Mouse (Mus musculus) embryo, embryonic 9.5 days (tissue): Measurements from ENCODE around the gene Spx.
A peak's percentile ranks its signal among the peaks of the same experiment; 100 is the strongest.

ENCODE experiments used
- DNase-seq: peaks from one replicate; pipeline ENCODE4 v3.0.0-alpha.2; 2017; ENCODE audit errors: extremely low spot score

The Spx gene

GRCm38 (mm10) chr6:142412906-142413491 is at the start of gene Spx:
TSS of gene Spx (plus strand) at chr6:142413441.
- no peak for DNase-seq

GRCm38 (mm10) chr6:142365742-142366472 is 47.3 kb upstream of the Spx start:
- DNase-seq = no peak

- DNase-seq = no peak
These were observed 46.7 kb upstream of the Spx start for GRCm38 (mm10) chr6:142366473-142367018.

GRCm38 (mm10) chr6:142367565-142367964 is 45.7 kb upstream of the Spx start:
- DNase-seq = no peak

- DNase-seq = no peak
These were observed 43.7 kb upstream of the Spx start for GRCm38 (mm10) chr6:142369568-142369967.

GRCm38 (mm10) chr6:142377081-142377480 is 36.2 kb upstream of the Spx start:
- no peak for DNase-seq

GRCm38 (mm10) chr6:142378576-142379330 is 34.5 kb upstream of the Spx start:
- no peak for DNase-seq

- DNase-seq = no peak
These were observed 33.3 kb upstream of the Spx start for GRCm38 (mm10) chr6:142379961-142380360.

- DNase-seq = no peak
These were observed 31.6 kb upstream of the Spx start for GRCm38 (mm10) chr6:142381615-142382014.

- no peak for DNase-seq
These were observed 28.7 kb upstream of the Spx start for GRCm38 (mm10) chr6:142384521-142384920.

- no peak for DNase-seq
These were observed 26.8 kb upstream of the Spx start for GRCm38 (mm10) chr6:142386285-142387010.

GRCm38 (mm10) chr6:142387011-142387754 is 26.1 kb upstream of the Spx start, which contains the start of the genes Recql and Golt1b:
TSS of gene Recql (minus strand) at chr6:142387087.
TSS of gene Golt1b (plus strand) at chr6:142387221.
- DNase-seq = peak; percentile 97

- no peak for DNase-seq
These were observed 25.4 kb upstream of the Spx start for GRCm38 (mm10) chr6:142387755-142388271.

GRCm38 (mm10) chr6:142389101-142389500 is 24.1 kb upstream of the Spx start:
- DNase-seq = no peak

- DNase-seq = no peak
These were observed 20.9 kb upstream of the Spx start for GRCm38 (mm10) chr6:142392312-142392711.

GRCm38 (mm10) chr6:142394669-142395068 is 18.6 kb upstream of the Spx start:
- DNase-seq = no peak

GRCm38 (mm10) chr6:142395756-142396155 is 17.5 kb upstream of the Spx start:
- DNase-seq = no peak

GRCm38 (mm10) chr6:142411140-142411539 is 2.1 kb upstream of the Spx start:
- no peak for DNase-seq

- no peak for DNase-seq
These were observed 604 bp downstream of the Spx start for GRCm38 (mm10) chr6:142413845-142414244.

- peak; percentile 33 for DNase-seq
These were observed 1.4 kb downstream of the Spx start for GRCm38 (mm10) chr6:142414597-142414996.

GRCm38 (mm10) chr6:142424976-142425375 is 11.7 kb downstream of the Spx start:
- no peak for DNase-seq
